Mouse (Mus musculus) c-Kit-positive CD71-negative TER-119-negative erythroid progenitor cells, embryonic 14.5 days (primary cell): ENCODE data around the gene Slc9a8.
"Not testable (repeated sequence)": the region's sequence is repeated elsewhere in the genome, so short reads cannot be mapped to it uniquely, and the experiment has no call there.

Experiments
- DNase-seq: peaks from one replicate; pipeline ENCODE4 v3.0.0-alpha.2; 2013; ENCODE audit warnings: low read depth

Slc9a8 gene

GRCm38 (mm10) chr2:167421330-167422149, at the start of gene Slc9a8:
Gene Slc9a8, plus strand, starts transcription at chr2:167421712.
- DNase-seq: peak; percentile 86

- no peak for DNase-seq
These were observed 48.2 kb upstream of the Slc9a8 start for GRCm38 (mm10) chr2:167373266-167373665.

DNA sequence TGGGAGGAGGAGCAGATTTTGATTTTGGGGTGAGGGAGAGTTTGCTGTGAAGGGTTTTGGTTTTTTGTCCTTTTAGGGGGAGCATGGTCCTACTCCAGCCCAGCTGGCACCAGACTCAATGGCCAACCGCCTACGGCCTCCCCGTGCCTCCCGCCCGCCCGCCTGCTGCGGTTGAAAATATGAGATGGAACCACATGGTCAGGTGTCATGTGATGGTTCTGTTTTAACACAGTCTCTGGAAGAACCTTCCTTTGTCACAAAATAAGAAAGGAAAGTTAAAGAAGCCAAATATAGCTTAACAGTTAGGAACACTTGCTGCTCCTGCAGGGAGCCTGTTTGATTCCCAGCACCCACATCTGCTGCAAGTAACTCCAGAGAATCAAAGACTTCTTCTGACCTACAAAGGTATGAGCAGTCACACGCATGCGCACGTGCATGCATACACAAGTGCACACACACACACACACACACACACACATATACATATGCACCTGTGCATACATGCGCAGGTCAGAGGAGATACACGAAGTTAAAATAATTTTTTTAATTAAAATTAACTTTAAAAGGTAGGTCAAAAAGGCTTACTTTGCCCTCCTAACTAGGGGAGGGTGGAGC, 47.2 kb upstream of the Slc9a8 start:
- no peak for DNase-seq

- DNase-seq: no peak
These were observed 46.4 kb upstream of the Slc9a8 start for GRCm38 (mm10) chr2:167375135-167375534.

DNA sequence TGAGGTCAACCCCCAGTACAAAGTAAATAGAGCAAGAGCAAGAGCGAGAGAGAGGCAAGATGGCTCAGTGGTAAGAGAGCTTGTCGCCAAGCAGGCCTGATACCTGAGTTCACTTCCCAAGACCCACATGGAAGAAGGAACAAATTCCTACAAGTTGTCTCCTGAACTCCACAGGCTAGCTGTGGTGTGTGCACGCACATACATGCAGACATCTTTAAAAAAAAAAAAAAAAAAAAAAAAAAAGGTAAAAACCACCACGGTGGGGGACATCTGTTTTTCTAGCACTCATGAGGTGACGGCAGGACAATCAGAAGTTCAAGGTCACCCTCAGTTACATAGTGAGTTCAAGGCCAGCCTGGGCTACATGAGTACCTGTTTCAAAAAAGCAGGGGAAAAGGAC, 45.8 kb upstream of the Slc9a8 start:
- no peak for DNase-seq

DNA sequence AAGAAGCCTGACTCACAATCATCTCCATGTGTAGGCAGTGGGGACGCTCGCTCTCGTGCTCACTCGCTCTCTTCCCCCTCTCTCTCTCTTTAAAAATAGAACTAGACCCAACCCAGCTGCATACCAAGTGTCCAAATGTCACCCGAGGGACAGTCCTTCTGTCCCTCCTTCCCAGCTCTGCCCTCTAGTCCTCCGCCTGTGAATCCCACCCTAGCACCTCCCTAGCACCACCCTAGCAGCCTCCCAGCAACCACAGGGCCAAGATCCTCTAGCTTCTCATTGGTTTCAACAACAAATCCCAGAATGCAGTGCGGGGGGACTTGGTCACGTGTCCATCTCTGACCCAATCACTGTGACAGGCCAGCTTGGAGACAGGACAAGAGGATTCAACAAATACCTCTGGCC, 45.4 kb upstream of the Slc9a8 start:
- DNase-seq: no peak

DNA sequence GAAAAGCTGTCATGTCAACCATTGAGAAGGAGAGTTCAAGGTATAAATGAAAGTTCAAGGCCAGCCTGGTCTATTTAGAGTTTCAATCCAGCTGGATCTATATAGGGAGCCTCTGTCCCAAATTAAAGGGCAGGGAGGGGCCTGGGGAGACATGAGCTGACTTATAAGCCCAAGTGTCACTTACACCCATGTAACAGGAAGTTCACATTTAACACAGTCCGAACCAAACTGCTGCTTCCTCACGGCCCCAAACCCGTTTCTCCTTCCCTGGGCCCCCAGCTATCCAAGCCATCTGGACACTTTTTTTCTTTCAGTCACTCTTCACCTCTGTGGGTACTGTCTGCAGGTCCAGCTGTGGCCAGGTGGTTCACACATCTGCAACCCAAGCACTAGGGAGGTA, 43.8 kb upstream of the Slc9a8 start:
- DNase-seq: no peak

- DNase-seq: no peak
These were observed 42.5 kb upstream of the Slc9a8 start for GRCm38 (mm10) chr2:167378972-167379371.

DNA sequence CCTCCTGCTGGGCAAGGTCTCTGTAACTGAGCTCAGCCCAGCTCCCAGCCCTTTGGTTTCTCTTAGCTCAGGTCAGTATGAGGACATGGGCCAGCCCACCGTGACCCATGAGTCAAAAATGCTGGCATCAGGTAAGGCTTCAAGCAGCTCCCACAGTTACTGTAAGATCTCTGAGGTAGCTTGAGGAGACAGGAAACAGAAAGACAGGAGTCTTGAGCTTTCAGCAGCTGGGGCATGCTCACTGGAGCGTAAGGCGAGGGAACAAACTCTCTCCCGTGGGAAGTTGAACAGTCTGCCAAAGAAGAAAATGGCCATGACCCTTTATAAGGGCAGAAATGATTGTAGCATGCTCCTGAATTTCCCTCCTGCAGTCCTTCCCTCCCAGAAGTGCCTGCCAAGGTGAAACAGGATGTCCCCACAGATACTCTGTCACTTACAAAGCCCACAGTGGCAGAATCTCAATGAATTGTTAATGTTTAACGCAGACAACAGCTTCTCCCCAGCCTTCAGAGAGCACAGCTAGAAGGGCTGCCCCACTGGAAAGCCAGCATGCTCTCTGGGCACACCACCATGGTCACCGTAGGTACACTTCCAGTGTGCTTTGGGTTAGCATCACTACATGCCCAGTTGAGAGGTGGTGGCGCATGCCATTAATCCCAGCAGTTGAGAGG, 40.8 kb upstream of the Slc9a8 start:
- DNase-seq: no peak

DNA sequence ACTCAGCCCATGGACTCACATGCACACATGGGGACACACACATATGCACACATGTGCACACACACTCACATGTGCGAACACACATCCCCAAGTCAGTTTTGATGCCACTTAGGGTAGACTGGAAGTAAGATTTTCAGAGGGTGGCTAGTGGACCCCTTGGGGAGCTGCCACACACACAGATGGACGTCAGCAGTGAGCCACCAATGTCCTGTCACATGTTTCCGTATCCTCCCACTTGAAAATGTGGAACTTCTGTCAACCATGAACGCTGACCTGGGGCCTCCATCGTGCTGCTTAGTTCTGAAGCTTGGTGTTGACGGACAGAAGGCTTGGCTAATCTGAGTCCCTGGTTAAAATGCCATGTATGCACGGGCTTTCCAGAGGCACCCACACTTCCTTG, 39.9 kb upstream of the Slc9a8 start:
- no peak for DNase-seq

DNA sequence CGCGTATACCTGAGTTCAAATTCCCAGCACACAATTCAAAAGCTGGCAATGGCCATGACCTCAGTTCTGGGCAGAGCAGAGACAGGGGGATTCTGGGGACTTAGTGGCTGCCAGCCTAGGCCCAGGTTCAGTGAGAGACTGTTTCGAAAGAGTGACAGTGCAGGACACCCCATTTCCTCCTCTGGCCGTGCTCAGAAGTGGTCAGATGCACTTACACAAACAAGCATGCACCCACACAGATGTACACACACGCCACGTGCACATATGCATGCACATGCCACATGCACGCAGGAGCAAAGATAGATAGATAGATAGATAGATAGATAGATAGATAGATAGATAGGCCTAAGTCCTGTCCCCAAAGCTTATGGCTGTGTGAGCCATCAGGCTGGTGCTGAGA, 39.1 kb upstream of the Slc9a8 start:
- DNase-seq: no peak

GRCm38 (mm10) chr2:167383666-167384083, 37.8 kb upstream of the Slc9a8 start:
- no peak for DNase-seq

- DNase-seq: no peak
These were observed 35.1 kb upstream of the Slc9a8 start for GRCm38 (mm10) chr2:167386456-167386855.

- no peak for DNase-seq
These were observed 34.5 kb upstream of the Slc9a8 start for GRCm38 (mm10) chr2:167386998-167387397.

GRCm38 (mm10) chr2:167394426-167394825, 27.1 kb upstream of the Slc9a8 start:
- no peak for DNase-seq

DNA sequence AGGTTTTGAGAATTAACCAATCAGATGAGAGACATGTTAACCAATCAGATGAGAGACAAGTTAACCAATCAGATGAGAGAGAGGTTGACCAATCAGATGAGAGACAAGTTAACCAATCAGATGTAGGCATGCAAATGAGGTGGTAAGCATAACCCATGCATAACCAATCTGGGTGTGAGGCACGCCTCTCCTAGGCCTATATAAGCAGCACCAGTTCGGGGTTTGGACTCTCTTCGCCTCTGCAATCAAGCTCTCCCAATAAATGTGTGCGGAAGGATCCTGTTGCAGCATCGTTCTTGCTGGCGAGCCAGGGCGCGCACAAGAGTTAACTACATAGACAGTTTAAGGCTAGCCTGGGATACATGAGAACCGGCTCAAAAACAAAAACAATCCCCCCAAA, 25.1 kb upstream of the Slc9a8 start:
- DNase-seq: not testable (repeated sequence)

DNA sequence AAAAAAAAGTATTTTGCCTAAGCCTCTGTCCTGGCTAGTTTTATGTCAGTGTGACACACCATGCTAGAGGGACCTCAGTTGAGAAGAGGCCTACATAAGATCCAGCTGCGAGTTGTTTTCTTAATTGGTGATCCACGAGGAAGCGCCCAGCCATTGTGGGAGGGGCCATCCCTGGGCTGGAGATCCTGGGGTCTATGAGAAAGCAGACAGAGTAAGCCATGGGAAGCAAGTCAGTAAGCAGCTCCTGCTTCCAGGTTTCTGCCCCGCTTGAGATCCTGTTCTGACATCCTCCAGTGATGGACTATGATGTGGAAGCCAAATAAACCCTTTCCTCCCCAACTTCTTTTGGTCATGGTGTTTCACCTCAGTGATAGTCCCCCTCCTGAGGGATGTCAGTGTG, 22.5 kb upstream of the Slc9a8 start:
- DNase-seq: no peak

DNA sequence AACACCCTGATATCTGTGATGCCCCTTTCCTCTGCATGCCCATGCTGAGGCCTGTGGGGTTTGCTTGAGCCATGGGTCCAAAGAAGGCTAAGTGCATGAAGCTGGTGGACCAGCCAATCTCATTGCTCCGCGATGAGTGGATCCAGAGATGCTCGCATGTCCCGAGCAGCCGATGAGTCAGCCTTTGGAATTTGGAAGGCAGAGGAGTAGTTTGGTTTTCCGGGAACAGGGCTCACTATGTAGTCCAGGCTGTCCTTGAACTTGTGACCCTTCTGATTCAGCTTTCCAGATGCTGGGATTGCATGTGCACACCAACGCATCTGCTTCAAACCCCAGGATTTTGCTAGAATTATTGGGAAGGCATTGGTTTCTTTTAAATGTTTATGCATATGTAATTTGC, 21.9 kb upstream of the Slc9a8 start:
- DNase-seq: no peak

- DNase-seq: no peak
These were observed 18.4 kb upstream of the Slc9a8 start for GRCm38 (mm10) chr2:167403085-167403484.

DNA sequence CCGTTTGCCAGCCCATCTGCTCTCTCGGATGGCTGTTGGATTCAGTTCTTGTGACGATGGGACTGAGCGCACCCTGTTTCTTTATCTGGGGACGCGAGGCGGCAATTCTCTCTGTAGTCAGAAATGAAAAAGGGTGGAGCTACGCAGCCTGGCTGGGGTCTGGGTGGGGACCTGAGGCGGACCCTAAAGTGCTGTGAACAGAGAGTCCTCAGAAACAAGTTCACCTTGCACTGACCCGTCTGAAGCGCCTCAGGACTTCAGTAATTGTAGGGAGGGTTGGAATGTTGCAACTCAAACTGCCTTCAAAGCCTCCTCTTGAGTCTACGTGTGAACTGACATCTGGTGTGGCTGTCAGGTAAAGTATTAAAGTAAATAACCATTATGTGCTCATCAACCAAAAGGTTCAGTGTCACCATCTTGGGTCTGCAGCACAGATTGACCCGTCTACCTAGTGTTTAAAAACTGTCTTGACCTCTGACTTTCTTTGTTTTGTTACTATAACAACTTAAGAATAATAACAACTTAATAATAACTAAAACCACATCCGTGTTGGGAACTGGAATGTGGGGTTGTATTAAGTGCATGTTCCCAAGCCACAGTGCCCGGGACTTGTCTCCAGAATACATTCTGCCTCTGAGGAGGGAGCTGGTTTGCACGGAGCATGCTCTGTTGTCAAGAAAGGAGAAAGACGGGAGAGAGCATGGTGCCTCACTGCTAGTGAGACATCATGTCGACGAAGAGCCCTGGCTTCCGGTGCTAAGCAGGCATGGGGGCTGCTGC, 16.2 kb upstream of the Slc9a8 start:
- no peak for DNase-seq

DNA sequence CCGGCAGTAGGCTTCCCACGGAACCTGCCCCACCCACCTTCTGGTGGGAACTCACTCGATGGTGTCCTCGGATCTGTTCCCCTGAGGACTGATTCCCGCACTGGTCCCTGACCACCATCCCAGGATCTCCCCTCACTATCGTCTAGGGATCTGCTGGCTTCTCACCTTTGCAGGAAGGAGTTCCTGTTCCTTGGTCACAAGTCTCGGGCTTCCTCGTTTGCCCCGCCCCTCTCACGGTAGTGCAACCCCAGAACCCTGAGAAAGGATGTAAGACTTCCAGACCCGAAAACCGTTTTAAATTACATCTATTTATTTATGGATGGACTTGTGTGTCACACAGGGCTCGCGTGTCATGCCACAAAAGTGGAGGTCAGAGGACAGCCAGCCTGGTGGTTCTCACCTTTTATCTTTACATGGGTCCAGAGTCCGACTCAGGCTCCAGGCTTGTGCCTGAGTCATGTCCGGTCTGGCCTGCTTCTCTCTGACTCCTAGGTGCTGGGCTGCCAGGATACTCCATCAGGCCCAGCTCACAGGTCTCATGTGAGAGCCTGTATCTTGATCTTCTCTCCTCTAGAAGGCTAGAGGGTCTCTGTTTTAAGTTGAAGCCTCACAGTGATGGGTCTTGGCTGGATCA, 14.1 kb upstream of the Slc9a8 start:
- DNase-seq: no peak

DNA sequence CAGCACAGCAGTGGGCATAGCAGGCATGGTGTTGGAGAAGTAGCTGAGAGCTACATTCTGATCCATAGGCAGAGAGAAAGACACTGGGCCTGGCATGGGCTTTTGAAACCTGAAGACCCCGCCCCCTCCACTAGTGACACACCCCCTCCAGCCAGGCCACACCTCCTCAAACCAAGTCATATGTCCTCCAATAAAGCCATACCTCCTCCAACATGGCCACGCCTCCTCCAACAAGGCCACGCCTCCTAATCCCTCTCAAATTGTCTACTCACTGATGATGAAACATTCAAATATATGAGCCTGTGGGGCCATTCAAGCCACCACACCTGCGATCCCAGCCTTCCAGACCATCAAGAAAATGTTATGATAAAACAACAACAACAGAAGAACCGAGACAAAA, 7.1 kb upstream of the Slc9a8 start:
- no peak for DNase-seq
